Mouse (Mus musculus): Measurements from ENCODE around the gene Coro1c.

DNA sequence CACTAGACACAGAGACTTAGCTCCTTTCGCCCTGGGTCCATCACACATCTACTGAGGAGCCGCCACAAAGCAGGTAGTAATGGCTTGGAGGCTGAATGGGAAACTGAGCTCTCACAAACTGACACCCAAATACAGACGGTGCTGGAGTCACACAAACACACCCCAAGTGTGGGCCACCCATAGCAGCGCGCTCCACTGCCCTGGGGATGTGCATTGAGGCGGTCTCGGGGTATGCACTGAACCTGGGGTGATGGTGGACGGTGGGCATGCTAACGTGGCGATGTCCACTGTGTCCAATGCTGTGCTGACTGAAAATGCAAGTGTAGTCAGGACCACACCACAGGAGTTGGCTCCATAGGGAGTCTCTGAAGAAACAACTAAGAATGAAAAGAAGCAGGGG is 53.4 kb downstream of the Coro1c start:
- TF ChIP-seq POLR2A (IDR thresholded peaks at IDR 0.05; ENCODE audit: control insufficient read depth, low read depth, low read length) = no peak
- no peak for TF ChIP-seq CTCF (IDR thresholded peaks at IDR 0.05; ENCODE audit: control insufficient read depth, insufficient read depth, insufficient replicate concordance, low read depth, low read length)

Data from testis, adult 2 months (tissue).